Mouse (Mus musculus) liver, embryonic 11.5 days (tissue): ENCODE results near the gene Fastkd3. TPM values are rescaled to one million over a fixed set of nuclear protein-coding genes. Genes with fewer than 3 reads are reported as not detected.
A peak's percentile ranks its signal among the peaks of the same experiment; 100 is the strongest.
"Not testable (repeated sequence)": the region's sequence is repeated elsewhere in the genome, so short reads cannot be mapped to it uniquely, and the experiment has no call there.

Source experiments
- ATAC-seq: fragments of 200-750 bp; cut with Nextera tagmentation; replicated peaks from 2 replicates; pipeline ENCODE4 v1.8.0; 2017; ENCODE audit warnings: moderate number of reproducible peaks, mild to moderate bottlenecking, moderate TSS enrichment, moderate library complexity; ENCODE audit not compliant: low FRiP score
- DNase-seq: peaks from one replicate; pipeline ENCODE4 v3.0.0-alpha.2; 2017; ENCODE audit warnings: low spot score
- H3K27ac ChIP-seq: fragments of 300-500 bp; sonication (generic); 2 replicates; pipeline ENCODE4 v1.5.1; 2014; ENCODE audit warnings: mild to moderate bottlenecking, low read depth, low read length, control low read depth
- H3K27me3 ChIP-seq: fragments of 300-500 bp; sonication (generic); replicated peaks from 2 replicates; pipeline ENCODE4 v1.6.1; 2014; ENCODE audit warnings: low read length, mixed read lengths; ENCODE audit not compliant: control insufficient read depth, insufficient read depth
- H3K36me3 ChIP-seq: fragments of 300-500 bp; sonication (generic); 2 replicates; pipeline ENCODE4 v1.6.1; 2014; ENCODE audit warnings: mild to moderate bottlenecking, low read length, moderate library complexity, mixed read lengths; ENCODE audit not compliant: control insufficient read depth, insufficient read depth
- H3K4me1 ChIP-seq: fragments of 300-500 bp; sonication (generic); replicated peaks from 2 replicates; pipeline ENCODE4 v1.6.1; 2014; ENCODE audit warnings: low read length, mixed read lengths; ENCODE audit not compliant: control insufficient read depth, insufficient read depth
- H3K4me2 ChIP-seq: fragments of 300-500 bp; sonication (generic); 2 replicates; pipeline ENCODE4 v1.6.1; 2014; ENCODE audit warnings: mild to moderate bottlenecking, control low read depth, moderate library complexity
- H3K4me3 ChIP-seq: fragments of 300-500 bp; sonication (generic); 2 replicates; pipeline ENCODE4 v1.5.1; 2014; ENCODE audit warnings: low read depth, low read length, control low read depth
- H3K9ac ChIP-seq: fragments of 300-500 bp; sonication (generic); 2 replicates; pipeline ENCODE4 v1.6.1; 2014; ENCODE audit warnings: low read depth, low read length, control low read depth
- H3K9me3 ChIP-seq: fragments of 300-500 bp; sonication (generic); 2 replicates; pipeline ENCODE4 v1.6.1; 2016; ENCODE audit warnings: low read length, inconsistent platforms, mixed read lengths; ENCODE audit not compliant: control insufficient read depth
- WGBS: fragments of 180-500 bp; shearing (Covaris S2); extraction: QIAGEN DNeasy Blood & Tissue Kit; methylation state at CpG from one replicate; pipeline ENCODE4 v1.1.7; 2014; 5-methylcytosine and 5-hydroxymethylcytosine counted together
- polyA plus RNA-seq: library from polyadenylated mRNA; unstranded; fragments of >200 nt; fragmentation: Nextera tagmentation; extraction: Ambion mirVana; gene quantifications from 2 replicates; pipeline ENCODE4 v1.2.1, GENCODE M21; 2014

Gene Fastkd3
- 34.9 and 36.5 TPM in 2 replicates for polyA plus RNA-seq

- under 1% methylated on average over 79 of the region's 81 CpGs for WGBS
- peak within 1 kb of the TSS; percentile 84 for H3K9ac ChIP-seq
- peaks cover 4% of the 10 kb centered on the region; the same call in 1 of the 2 replicates for H3K4me1 ChIP-seq
- H3K27ac ChIP-seq: peak within 1 kb of the TSS; percentile 84
- DNase-seq: peak; percentile 99
- peak within 1 kb of the TSS; percentile 88 for H3K4me3 ChIP-seq
- peaks cover 31% of the 10 kb centered on the region; the same call in 1 of the 2 replicates for H3K36me3 ChIP-seq
- H3K4me2 ChIP-seq: peak within 1 kb of the TSS; percentile 90
- ATAC-seq: peak; percentile 99
- no peaks in the 10 kb centered on the region for H3K9me3 ChIP-seq
- no peaks in the 10 kb centered on the region for H3K27me3 ChIP-seq
Observed at GRCm38 (mm10) chr13:68581747-68582516, at the start of gene Fastkd3, which contains the start of gene Mtrr. Gene Fastkd3, plus strand, starts transcription at chr13:68582234. Gene Mtrr, minus strand, starts transcription at chr13:68582149.

- H3K4me1 ChIP-seq, H3K9me3 ChIP-seq, H3K9ac ChIP-seq, ATAC-seq, H3K27ac ChIP-seq, H3K4me2 ChIP-seq, H3K27me3 ChIP-seq, DNase-seq, H3K4me3 ChIP-seq, H3K36me3 ChIP-seq: not testable (repeated sequence)
- 22% methylated on average over 4 of the region's 6 CpGs for WGBS
Observed at GRCm38 (mm10) chr13:68553391-68553790, 28.6 kb upstream of the Fastkd3 start.

- no peak for DNase-seq
Observed at GRCm38 (mm10) chr13:68568110-68568509, 13.9 kb upstream of the Fastkd3 start.

GRCm38 (mm10) chr13:68568548-68568947, 13.5 kb upstream of the Fastkd3 start:
- H3K27ac ChIP-seq: no peak overlapping the region
- no peaks in the 10 kb centered on the region for H3K9me3 ChIP-seq
- no peaks in the 10 kb centered on the region for H3K4me1 ChIP-seq
- WGBS: 95% methylated on average over 11 of the region's 11 CpGs
- peaks cover 41% of the 10 kb centered on the region for H3K36me3 ChIP-seq
- no peak overlapping the region for H3K9ac ChIP-seq
- H3K27me3 ChIP-seq: no peaks in the 10 kb centered on the region
- DNase-seq (no peak), ATAC-seq (no peak)
- H3K4me3 ChIP-seq: no peak overlapping the region
- H3K4me2 ChIP-seq: no peak overlapping the region

More at GRCm38 (mm10) chr13:68568110-68568509, 13.9 kb upstream of the Fastkd3 start:
- Histone ChIP-seq H3K9ac (no peak overlapping the region), H3K4me2 (no peak overlapping the region), H3K9me3 (no peaks in the 10 kb centered on the region), H3K27me3 (no peaks in the 10 kb centered on the region), H3K4me3 (no peak overlapping the region), H3K4me1 (no peaks in the 10 kb centered on the region), H3K36me3 (peaks cover 45% of the 10 kb centered on the region), H3K27ac (no peak overlapping the region)
- WGBS: 92% methylated on average over 9 of the region's 9 CpGs
- no peak for ATAC-seq

- DNase-seq: no peak
- no peak overlapping the region for H3K4me3 ChIP-seq
- no peaks in the 10 kb centered on the region for H3K27me3 ChIP-seq
- peaks cover 38% of the 10 kb centered on the region for H3K36me3 ChIP-seq
- 75% methylated on average over 17 of the region's 17 CpGs for WGBS
- H3K4me2 ChIP-seq: no peak overlapping the region
- H3K4me1 ChIP-seq: no peaks in the 10 kb centered on the region
- H3K27ac ChIP-seq: no peak overlapping the region
- ATAC-seq: no peak; the same call in 1 of the 2 replicates
- H3K9ac ChIP-seq: no peak overlapping the region
- no peaks in the 10 kb centered on the region for H3K9me3 ChIP-seq
Observed at GRCm38 (mm10) chr13:68569589-68570336, 12.3 kb upstream of the Fastkd3 start.

- no peaks in the 10 kb centered on the region for H3K9me3 ChIP-seq
- H3K36me3 ChIP-seq: peaks cover 25% of the 10 kb centered on the region
- H3K4me2 ChIP-seq: no peak overlapping the region
- 87% methylated on average over 19 of the region's 19 CpGs for WGBS
- H3K27ac ChIP-seq: no peak overlapping the region
- H3K4me3 ChIP-seq: no peak overlapping the region
- no peak overlapping the region for H3K9ac ChIP-seq
- H3K27me3 ChIP-seq: no peaks in the 10 kb centered on the region
- DNase-seq (no peak), ATAC-seq (no peak)
- H3K4me1 ChIP-seq: no peaks in the 10 kb centered on the region
Observed at GRCm38 (mm10) chr13:68572247-68572646, 9.8 kb upstream of the Fastkd3 start.

GRCm38 (mm10) chr13:68572966-68573913, 8.8 kb upstream of the Fastkd3 start:
- H3K4me2 ChIP-seq: no peak overlapping the region
- WGBS: 80% methylated on average over 10 of the region's 10 CpGs
- no peak overlapping the region for H3K9ac ChIP-seq
- no peak overlapping the region for H3K4me3 ChIP-seq
- peaks cover 25% of the 10 kb centered on the region for H3K36me3 ChIP-seq
- H3K4me1 ChIP-seq: no peaks in the 10 kb centered on the region
- no peak for ATAC-seq
- H3K9me3 ChIP-seq: no peaks in the 10 kb centered on the region
- H3K27me3 ChIP-seq: no peaks in the 10 kb centered on the region
- H3K27ac ChIP-seq: no peak overlapping the region
- DNase-seq: no peak

- no peak for ATAC-seq
- no peak overlapping the region for H3K4me3 ChIP-seq
- H3K9me3 ChIP-seq: no peaks in the 10 kb centered on the region
- H3K27ac ChIP-seq: no peak overlapping the region
- no peak overlapping the region for H3K4me2 ChIP-seq
- WGBS: 90% methylated on average over 4 of the region's 4 CpGs
- no peaks in the 10 kb centered on the region for H3K27me3 ChIP-seq
- no peaks in the 10 kb centered on the region for H3K4me1 ChIP-seq
- no peak overlapping the region for H3K9ac ChIP-seq
- H3K36me3 ChIP-seq: peaks cover 22% of the 10 kb centered on the region
- DNase-seq: no peak
Observed at GRCm38 (mm10) chr13:68574398-68574797, 7.6 kb upstream of the Fastkd3 start.
